Mouse (Mus musculus): Measurements from ENCODE around the gene Cdk18. TPM values are rescaled to one million over a fixed set of nuclear protein-coding genes. Genes with fewer than 3 reads are reported as not detected.

Cdk18 gene
- polyA plus RNA-seq, 1 experiment: 24.9 TPM

DNA sequence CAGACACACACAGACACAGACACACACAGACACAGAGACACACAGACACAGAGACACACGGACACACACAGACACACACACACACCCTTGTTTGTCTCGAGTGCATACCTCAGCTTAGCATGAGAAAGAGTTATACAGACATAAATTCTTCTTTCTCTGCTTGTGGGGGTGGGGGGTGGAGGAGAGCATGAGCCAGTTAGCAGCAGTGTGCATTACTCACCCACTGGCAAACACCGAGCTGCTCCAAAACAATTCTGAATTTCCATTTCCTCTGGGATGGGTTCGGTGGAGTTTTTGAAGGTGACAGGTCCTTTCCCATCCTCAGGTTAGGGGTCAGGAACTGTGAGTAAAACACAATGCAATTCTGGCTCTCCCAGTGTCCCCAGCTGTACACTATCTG is 40.5 kb downstream of the Cdk18 start:
- H3K36me3 ChIP-seq (ENCODE audit: control insufficient read depth, insufficient read depth, low read length): no peaks in the 10 kb centered on the region
- H3K27me3 ChIP-seq (ENCODE audit: control insufficient read depth, insufficient read depth, low read length): no peaks in the 10 kb centered on the region
- no peak for TF ChIP-seq POLR2A (IDR thresholded peaks at IDR 0.05; ENCODE audit: control insufficient read depth, low read depth, low read length)
- no peak for TF ChIP-seq CTCF (IDR thresholded peaks at IDR 0.05; ENCODE audit: control insufficient read depth, insufficient read depth, insufficient replicate concordance, low read depth, low read length)
- H3K4me1 ChIP-seq (ENCODE audit: control insufficient read depth, insufficient read depth, low read length): no peaks in the 10 kb centered on the region; the same call in 1 of the 2 replicates
- no peak overlapping the region for H3K27ac ChIP-seq (ENCODE audit: control insufficient read depth, insufficient read depth, low read depth, low read length)
- no peak overlapping the region for H3K4me3 ChIP-seq (ENCODE audit: control insufficient read depth, low read depth, low read length)

DNA sequence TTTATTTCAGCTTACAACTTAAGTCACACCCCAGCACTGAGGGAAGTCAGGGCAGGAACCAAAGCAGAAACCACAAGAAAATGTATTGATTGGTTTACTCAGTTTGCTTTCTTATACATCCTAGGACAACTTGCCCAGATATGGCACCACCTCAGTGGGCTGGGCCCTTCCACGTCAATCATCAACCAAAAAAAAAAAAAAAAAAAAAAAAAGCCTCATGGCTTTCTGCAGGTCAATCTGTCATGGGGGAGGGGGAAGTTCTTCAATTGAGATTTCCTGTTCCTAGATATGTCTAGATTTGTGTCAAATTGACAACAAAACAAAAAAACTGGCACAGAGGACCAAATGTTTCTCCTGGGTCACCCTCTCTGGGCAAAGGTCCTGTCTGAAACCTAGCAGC is 41.4 kb downstream of the Cdk18 start:
- H3K27me3 ChIP-seq (ENCODE audit: control insufficient read depth, insufficient read depth, low read length): no peaks in the 10 kb centered on the region
- H3K4me1 ChIP-seq (ENCODE audit: control insufficient read depth, insufficient read depth, low read length): no peaks in the 10 kb centered on the region
- no peak overlapping the region for H3K4me3 ChIP-seq (ENCODE audit: control insufficient read depth, low read depth, low read length)
- no peak for TF ChIP-seq POLR2A (IDR thresholded peaks at IDR 0.05; ENCODE audit: control insufficient read depth, low read depth, low read length)
- no peak for TF ChIP-seq CTCF (IDR thresholded peaks at IDR 0.05; ENCODE audit: control insufficient read depth, insufficient read depth, insufficient replicate concordance, low read depth, low read length)
- H3K27ac ChIP-seq (ENCODE audit: control insufficient read depth, insufficient read depth, low read depth, low read length): no peak overlapping the region
- H3K36me3 ChIP-seq (ENCODE audit: control insufficient read depth, insufficient read depth, low read length): no peaks in the 10 kb centered on the region

DNA sequence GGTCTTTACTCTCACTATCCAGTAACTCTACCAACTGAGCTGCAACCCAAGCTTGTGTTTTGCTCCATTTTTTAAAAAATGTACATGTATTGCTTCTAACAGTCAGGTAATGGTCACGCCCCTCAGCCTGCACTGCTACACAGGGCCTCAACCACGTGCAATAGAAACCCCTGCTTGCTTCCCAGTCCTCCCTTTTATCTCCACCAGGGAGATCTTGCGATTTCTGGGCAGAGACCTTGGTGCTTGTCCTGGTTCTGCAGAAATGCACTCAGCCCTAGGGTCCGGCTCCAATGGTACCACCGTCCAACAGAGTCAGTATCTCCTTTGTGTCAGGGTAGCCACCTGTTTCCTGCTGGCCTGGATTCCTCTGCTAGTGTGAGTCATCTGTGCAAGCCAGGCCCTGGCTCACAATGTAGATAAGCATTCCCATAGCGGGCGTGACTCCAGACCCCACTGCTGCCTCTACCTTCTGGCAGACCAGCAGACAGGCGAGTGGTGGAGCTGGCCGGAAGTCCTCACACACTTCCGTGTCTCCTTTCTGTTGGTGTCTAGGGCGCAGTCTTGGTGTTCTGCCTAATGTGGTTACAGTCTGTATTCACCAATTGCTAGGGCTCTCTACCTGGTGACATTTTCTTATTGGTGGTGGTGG is 44.0 kb downstream of the Cdk18 start:
- no peaks in the 10 kb centered on the region for H3K4me1 ChIP-seq (ENCODE audit: control insufficient read depth, insufficient read depth, low read length)
- no peak for TF ChIP-seq POLR2A (IDR thresholded peaks at IDR 0.05; ENCODE audit: control insufficient read depth, low read depth, low read length)
- TF ChIP-seq CTCF (IDR thresholded peaks at IDR 0.05; ENCODE audit: control insufficient read depth, insufficient read depth, insufficient replicate concordance, low read depth, low read length): no peak
- H3K27me3 ChIP-seq (ENCODE audit: control insufficient read depth, insufficient read depth, low read length): no peaks in the 10 kb centered on the region
- no peak overlapping the region for H3K4me3 ChIP-seq (ENCODE audit: control insufficient read depth, low read depth, low read length)
- no peaks in the 10 kb centered on the region for H3K36me3 ChIP-seq (ENCODE audit: control insufficient read depth, insufficient read depth, low read length)
- no peak overlapping the region for H3K27ac ChIP-seq (ENCODE audit: control insufficient read depth, insufficient read depth, low read depth, low read length)

DNA sequence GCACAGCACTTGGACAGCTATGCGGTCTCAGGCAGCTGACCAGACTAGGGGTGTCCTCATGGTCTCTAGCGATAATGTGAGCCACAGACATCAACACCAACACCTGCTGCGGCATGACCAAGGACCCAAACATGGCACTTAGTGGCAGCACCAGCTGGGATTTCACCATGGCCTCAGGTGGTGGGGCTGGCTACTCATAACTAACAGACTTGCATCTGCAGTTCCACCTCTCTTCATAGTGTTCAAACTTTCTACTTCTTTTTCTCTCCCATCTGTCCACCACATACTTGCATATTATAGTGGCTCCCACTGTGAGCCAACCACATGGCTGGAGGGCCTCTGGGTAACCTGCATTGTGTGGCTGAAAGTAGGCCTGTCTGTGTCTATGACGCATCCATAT is 46.2 kb downstream of the Cdk18 start:
- H3K4me1 ChIP-seq (ENCODE audit: control insufficient read depth, insufficient read depth, low read length): no peaks in the 10 kb centered on the region
- H3K27me3 ChIP-seq (ENCODE audit: control insufficient read depth, insufficient read depth, low read length): no peaks in the 10 kb centered on the region
- no peak overlapping the region for H3K27ac ChIP-seq (ENCODE audit: control insufficient read depth, insufficient read depth, low read depth, low read length)
- H3K36me3 ChIP-seq (ENCODE audit: control insufficient read depth, insufficient read depth, low read length): no peaks in the 10 kb centered on the region
- no peak overlapping the region for H3K4me3 ChIP-seq (ENCODE audit: control insufficient read depth, low read depth, low read length)
- TF ChIP-seq POLR2A (IDR thresholded peaks at IDR 0.05; ENCODE audit: control insufficient read depth, low read depth, low read length) (no peak), CTCF (IDR thresholded peaks at IDR 0.05; ENCODE audit: control insufficient read depth, insufficient read depth, insufficient replicate concordance, low read depth, low read length) (no peak)

GRCm38 (mm10) chr1:132090266-132090665 is 49.2 kb downstream of the Cdk18 start:
- Histone ChIP-seq H3K36me3 (ENCODE audit: control insufficient read depth, insufficient read depth, low read length) (no peaks in the 10 kb centered on the region), H3K4me3 (ENCODE audit: control insufficient read depth, low read depth, low read length) (no peak overlapping the region), H3K27me3 (ENCODE audit: control insufficient read depth, insufficient read depth, low read length) (no peaks in the 10 kb centered on the region), H3K27ac (ENCODE audit: control insufficient read depth, insufficient read depth, low read depth, low read length) (no peak overlapping the region), H3K4me1 (ENCODE audit: control insufficient read depth, insufficient read depth, low read length) (no peaks in the 10 kb centered on the region)
- no peak for TF ChIP-seq POLR2A (IDR thresholded peaks at IDR 0.05; ENCODE audit: control insufficient read depth, low read depth, low read length)
- no peak for TF ChIP-seq CTCF (IDR thresholded peaks at IDR 0.05; ENCODE audit: control insufficient read depth, insufficient read depth, insufficient replicate concordance, low read depth, low read length)

DNA sequence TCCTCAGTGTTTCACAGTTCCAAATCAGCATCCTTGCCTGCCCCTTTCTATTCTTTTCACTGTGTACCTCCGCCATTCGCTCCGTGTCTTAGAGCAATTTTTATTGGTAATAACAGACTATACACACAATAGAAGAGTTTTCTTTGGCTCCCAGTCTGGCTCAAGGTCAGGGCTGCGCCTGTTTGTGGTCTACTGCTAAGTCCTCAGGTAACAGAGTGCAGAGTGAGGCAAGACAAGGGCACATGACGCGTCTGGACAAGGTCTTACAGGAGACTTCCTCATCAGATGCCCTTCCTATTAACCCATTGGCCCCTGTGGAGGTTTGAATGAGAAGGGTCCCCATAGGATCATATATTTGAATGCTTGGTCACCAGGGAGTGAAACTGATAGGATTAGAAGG is 49.7 kb downstream of the Cdk18 start:
- no peaks in the 10 kb centered on the region for H3K27me3 ChIP-seq (ENCODE audit: control insufficient read depth, insufficient read depth, low read length)
- no peak overlapping the region for H3K27ac ChIP-seq (ENCODE audit: control insufficient read depth, insufficient read depth, low read depth, low read length)
- no peaks in the 10 kb centered on the region for H3K4me1 ChIP-seq (ENCODE audit: control insufficient read depth, insufficient read depth, low read length)
- no peak overlapping the region for H3K4me3 ChIP-seq (ENCODE audit: control insufficient read depth, low read depth, low read length)
- H3K36me3 ChIP-seq (ENCODE audit: control insufficient read depth, insufficient read depth, low read length): no peaks in the 10 kb centered on the region
- no peak for TF ChIP-seq POLR2A (IDR thresholded peaks at IDR 0.05; ENCODE audit: control insufficient read depth, low read depth, low read length)
- no peak for TF ChIP-seq CTCF (IDR thresholded peaks at IDR 0.05; ENCODE audit: control insufficient read depth, insufficient read depth, insufficient replicate concordance, low read depth, low read length)

DNA sequence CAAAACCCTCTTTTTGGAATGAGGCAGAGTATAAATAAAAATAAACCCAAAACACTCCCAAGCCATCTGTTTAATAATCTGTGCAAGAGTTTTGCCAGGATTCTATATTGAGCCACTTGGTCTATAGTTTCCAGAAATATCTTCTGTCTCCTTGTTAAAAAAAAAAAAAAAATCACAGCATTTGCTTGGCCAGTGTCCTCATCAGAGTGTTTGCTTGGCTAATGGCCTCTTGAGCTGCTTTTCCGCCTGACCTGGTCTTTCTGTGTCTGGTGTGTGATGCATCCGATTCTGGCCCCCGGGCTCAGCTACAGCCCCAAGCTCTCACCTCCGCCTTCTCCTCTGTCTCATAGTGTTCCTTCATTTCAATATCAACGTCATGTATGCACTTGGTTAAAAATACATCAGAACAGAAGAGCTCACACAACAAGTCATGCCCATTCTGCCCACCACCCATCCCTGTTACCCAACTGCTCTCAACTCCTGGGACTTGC is 51.3 kb downstream of the Cdk18 start:
- Histone ChIP-seq H3K27ac (ENCODE audit: control insufficient read depth, insufficient read depth, low read depth, low read length) (no peak overlapping the region), H3K36me3 (ENCODE audit: control insufficient read depth, insufficient read depth, low read length) (no peaks in the 10 kb centered on the region), H3K27me3 (ENCODE audit: control insufficient read depth, insufficient read depth, low read length) (no peaks in the 10 kb centered on the region), H3K4me1 (ENCODE audit: control insufficient read depth, insufficient read depth, low read length) (no peaks in the 10 kb centered on the region), H3K4me3 (ENCODE audit: control insufficient read depth, low read depth, low read length) (no peak overlapping the region)
- TF ChIP-seq POLR2A (IDR thresholded peaks at IDR 0.05; ENCODE audit: control insufficient read depth, low read depth, low read length): no peak
- no peak for TF ChIP-seq CTCF (IDR thresholded peaks at IDR 0.05; ENCODE audit: control insufficient read depth, insufficient read depth, insufficient replicate concordance, low read depth, low read length)
